Mouse (Mus musculus): Measurements from ENCODE around the gene Isyna1.

DNA sequence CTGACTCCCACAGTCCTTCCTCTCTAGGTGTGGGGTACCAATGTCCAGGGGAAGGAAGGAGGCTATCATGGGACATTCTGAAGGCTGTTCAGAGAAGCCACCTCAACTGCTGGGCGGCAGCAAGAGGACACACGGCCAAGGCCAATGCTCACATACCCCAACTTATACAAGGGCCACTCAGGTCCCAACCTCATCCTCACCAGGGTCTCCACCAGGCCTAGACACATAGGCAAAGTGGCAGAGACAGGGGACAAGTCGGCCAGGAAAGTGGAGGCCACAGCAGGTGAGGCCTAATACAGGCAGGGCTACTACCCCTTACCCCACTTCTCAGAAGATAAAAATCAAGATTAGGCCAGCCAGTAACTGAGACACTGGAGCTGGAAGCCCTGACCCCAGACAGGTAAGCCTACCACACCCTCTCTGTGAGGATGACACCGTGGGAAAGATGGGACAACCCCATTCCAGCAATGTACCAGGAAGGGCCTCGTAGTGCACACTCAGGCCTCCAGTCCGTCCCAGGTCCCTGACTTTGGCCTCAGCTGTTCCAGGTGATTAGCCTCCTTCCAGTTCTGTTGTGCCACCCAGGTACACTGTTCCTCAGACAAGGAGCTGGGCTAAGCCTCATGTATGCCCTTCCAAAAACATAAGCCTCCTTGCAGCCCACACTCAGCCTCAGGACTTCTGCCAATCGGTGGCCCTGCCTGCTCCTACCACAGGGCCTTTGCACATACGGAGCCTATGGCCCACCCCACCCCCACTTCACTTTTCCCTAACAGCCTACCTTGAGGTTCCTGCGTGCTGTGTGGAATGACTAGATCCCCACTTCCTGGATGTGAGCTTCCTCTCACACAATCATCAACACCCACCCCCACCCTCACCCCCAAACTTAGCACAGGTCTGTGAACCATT is 12.0 kb downstream of the Isyna1 start:
- TF ChIP-seq CTCF (IDR thresholded peaks at IDR 0.05), result no peak
- TF ChIP-seq POLR2A (IDR thresholded peaks at IDR 0.05; ENCODE audit: insufficient read depth, low read depth, low read length), result no peak
